Mouse (Mus musculus) thymus, postnatal 4 days (tissue): ENCODE measurements at regions not wholly inside any gene's neighbourhood (a gene's known extent, or its start where the extent isn't known, plus 50 kb on each side); places are given as distances from the start of the nearest gene placed in this dataset.

Source experiments
- DNase-seq: peaks from one replicate; pipeline ENCODE4 v3.0.0; 2021

- DNase-seq: no peak
Measured at GRCm38 (mm10) chr13:103460499-103460898, 126.2 kb upstream of the Mast4 start.

- DNase-seq: no peak
Measured at GRCm38 (mm10) chr13:103459486-103460147, 125.3 kb upstream of the Mast4 start.

GRCm38 (mm10) chr13:103452837-103453236 is 118.5 kb upstream of the Mast4 start:
- DNase-seq: no peak

GRCm38 (mm10) chr13:103430589-103430988 is 96.3 kb upstream of the Mast4 start:
- DNase-seq: no peak

GRCm38 (mm10) chr13:103424011-103424410 is 89.7 kb upstream of the Mast4 start:
- DNase-seq: no peak

- DNase-seq: no peak
Measured at GRCm38 (mm10) chr13:103423417-103423816, 89.1 kb upstream of the Mast4 start.

GRCm38 (mm10) chr13:103422997-103423396 is 88.7 kb upstream of the Mast4 start:
- DNase-seq: no peak

GRCm38 (mm10) chr13:103419146-103419545 is 84.8 kb upstream of the Mast4 start:
- DNase-seq: no peak

- DNase-seq: no peak
Measured at GRCm38 (mm10) chr13:103417256-103417655, 83.0 kb upstream of the Mast4 start.

GRCm38 (mm10) chr13:103415335-103415734 is 81.0 kb upstream of the Mast4 start:
- no peak for DNase-seq

GRCm38 (mm10) chr13:103412566-103412965 is 78.3 kb upstream of the Mast4 start:
- no peak for DNase-seq

GRCm38 (mm10) chr13:103409286-103409685 is 75.0 kb upstream of the Mast4 start:
- DNase-seq: no peak

- DNase-seq: no peak
Measured at GRCm38 (mm10) chr13:103396526-103397020, 62.3 kb upstream of the Mast4 start.

- no peak for DNase-seq
Measured at GRCm38 (mm10) chr13:103396099-103396498, 61.8 kb upstream of the Mast4 start.

GRCm38 (mm10) chr13:103392581-103392980 is 58.3 kb upstream of the Mast4 start:
- no peak for DNase-seq

GRCm38 (mm10) chr13:103391396-103391795 is 57.1 kb upstream of the Mast4 start:
- no peak for DNase-seq

- DNase-seq: no peak
Measured at GRCm38 (mm10) chr13:103390991-103391390, 56.7 kb upstream of the Mast4 start.

- DNase-seq: no peak
Measured at GRCm38 (mm10) chr13:103386948-103387347, 52.7 kb upstream of the Mast4 start.
